Mouse (Mus musculus) MEL (cell line): ENCODE measurements at regions not wholly inside any gene's neighbourhood (a gene's known extent, or its start where the extent isn't known, plus 50 kb on each side); places are given as distances from the start of the nearest gene placed in this dataset.

Experiments
- DNase-seq: peaks from one replicate; pipeline ENCODE4 v3.0.0; 2011; ENCODE audit warnings: low read depth, low spot score
- H3K27ac ChIP-seq: 2 replicates; pipeline ENCODE4 v1.5.1; 2012; ENCODE audit warnings: low read depth, mild to moderate bottlenecking, control low read depth, low read length, moderate library complexity; ENCODE audit not compliant: control insufficient read depth
- H3K27me3 ChIP-seq, 2 experiments: fragments of 150-350 bp in 1 of 2; sonication (generic) in 1 of 2; 2 replicates each; pipeline ENCODE4 v1.6.1; 2012; ENCODE audit warnings: low read length in 2 of 2, mild to moderate bottlenecking in 2 of 2, improper control_type of control experiment in 1 of 2, moderate library complexity in 1 of 2; ENCODE audit not compliant: insufficient read depth in 2 of 2, control insufficient read depth in 1 of 2
- H3K36me3 ChIP-seq, 2 experiments: 2 replicates each; pipeline ENCODE4 v1.6.1; 2012 to 2014; ENCODE audit warnings: low read length in 2 of 2, improper control_type of control experiment in 1 of 2, inconsistent platforms in 1 of 2, mild to moderate bottlenecking in 1 of 2; ENCODE audit not compliant: insufficient read depth in 2 of 2, control insufficient read depth in 1 of 2
- H3K4me1 ChIP-seq, 2 experiments: fragments of 150-350 bp in 1 of 2; sonication (generic) in 1 of 2; 2 replicates each; pipeline ENCODE4 v1.6.1; 2012; ENCODE audit warnings: low read length in 2 of 2, improper control_type of control experiment in 1 of 2, mild to moderate bottlenecking in 1 of 2; ENCODE audit not compliant: insufficient read depth in 2 of 2, control insufficient read depth in 1 of 2
- H3K4me3 ChIP-seq, 2 experiments: fragments of 150-350 bp in 1 of 2; sonication (generic) in 1 of 2; 2 replicates each; pipeline ENCODE4 v1.5.1; 2012; ENCODE audit warnings: low read depth in 2 of 2, low read length in 2 of 2, mild to moderate bottlenecking in 2 of 2, moderate library complexity in 2 of 2, control low read depth in 1 of 2, improper control_type of control experiment in 1 of 2; ENCODE audit not compliant: control insufficient read depth in 1 of 2, insufficient read depth in 1 of 2
- H3K79me2 ChIP-seq: 2 replicates; pipeline ENCODE4 v1.6.1; 2012; ENCODE audit warnings: mild to moderate bottlenecking, low read length, moderate library complexity; ENCODE audit not compliant: control insufficient read depth, poor library complexity, insufficient read depth
- H3K9ac ChIP-seq: 2 replicates; pipeline ENCODE4 v1.6.1; 2012; ENCODE audit warnings: low read depth, mild to moderate bottlenecking, control low read depth, low read length, moderate library complexity; ENCODE audit not compliant: control insufficient read depth, poor library complexity, severe bottlenecking
- H3K9me3 ChIP-seq: fragments of 150-350 bp; sonication (generic); replicated peaks from 2 replicates; pipeline ENCODE4 v1.6.1; 2012; ENCODE audit warnings: mild to moderate bottlenecking, low read length, improper control_type of control experiment, moderate library complexity; ENCODE audit not compliant: insufficient read depth
- CHD1 ChIP-seq: IDR thresholded peaks from 2 replicates; pipeline ENCODE4 v1.6.1; 2012; ENCODE audit warnings: low read depth, mild to moderate bottlenecking, inconsistent platforms, low read length, improper control_type of control experiment
- CHD2 ChIP-seq: IDR thresholded peaks from 2 replicates; pipeline ENCODE4 v1.6.1; 2011; ENCODE audit warnings: low read length, improper control_type of control experiment
- CTCF ChIP-seq, 3 experiments: IDR thresholded peaks in 2 of 3; conservative IDR thresholded peaks in 1 of 3; 2 replicates each; pipeline ENCODE4 v1.5.1; 2011 to 2012; ENCODE audit warnings: low read length in 3 of 3, low read depth in 2 of 3, mild to moderate bottlenecking in 2 of 3, improper control_type of control experiment in 1 of 3, inconsistent platforms in 1 of 3, mixed read lengths in 1 of 3, moderate library complexity in 1 of 3; ENCODE audit not compliant: control insufficient read depth in 1 of 3, insufficient read depth in 1 of 3, poor library complexity in 1 of 3, severe bottlenecking in 1 of 3
- EP300 ChIP-seq, 2 experiments: IDR thresholded peaks; 2 replicates each; pipeline ENCODE4 v1.6.1; 2011; ENCODE audit warnings: improper control_type of control experiment in 2 of 2, low read length in 2 of 2, low read depth in 1 of 2, mild to moderate bottlenecking in 1 of 2
- ETS1 ChIP-seq: IDR thresholded peaks from 2 replicates; pipeline ENCODE4 v1.6.1; 2012; ENCODE audit warnings: low read depth, mild to moderate bottlenecking, inconsistent platforms, low read length, improper control_type of control experiment, moderate library complexity
- GABPA ChIP-seq: IDR thresholded peaks from 2 replicates; pipeline ENCODE4 v1.6.1; 2012; ENCODE audit warnings: low read depth, mild to moderate bottlenecking, inconsistent platforms, low read length, improper control_type of control experiment, moderate library complexity
- GATA1 ChIP-seq: IDR thresholded peaks from 2 replicates; pipeline ENCODE4 v1.6.1; 2011; ENCODE audit warnings: low read depth, low read length, improper control_type of control experiment
- HCFC1 ChIP-seq: IDR thresholded peaks from 2 replicates; pipeline ENCODE4 v1.6.1; 2012; ENCODE audit warnings: low read depth, mild to moderate bottlenecking, inconsistent platforms, low read length, improper control_type of control experiment, moderate library complexity
- JUND ChIP-seq: IDR thresholded peaks from 2 replicates; pipeline ENCODE4 v1.6.1; 2011; ENCODE audit warnings: low read depth, mild to moderate bottlenecking, improper control_type of control experiment, low read length
- KAT2A ChIP-seq: conservative IDR thresholded peaks from 2 replicates; pipeline ENCODE4 v1.6.1; 2012; ENCODE audit warnings: low read depth, low read length, improper control_type of control experiment, inconsistent platforms
- MAFK ChIP-seq: IDR thresholded peaks from 2 replicates; pipeline ENCODE4 v1.6.1; 2011; ENCODE audit warnings: low read depth, mild to moderate bottlenecking, low read length, improper control_type of control experiment, borderline replicate concordance
- MAX ChIP-seq: IDR thresholded peaks from 2 replicates; pipeline ENCODE4 v1.6.1; 2011; ENCODE audit warnings: low read length, improper control_type of control experiment
- MXI1 ChIP-seq: IDR thresholded peaks from 2 replicates; pipeline ENCODE4 v1.6.1; 2011; ENCODE audit warnings: mild to moderate bottlenecking, low read depth, low read length, improper control_type of control experiment
- MYC ChIP-seq: IDR thresholded peaks from 2 replicates; pipeline ENCODE4 v1.6.1; 2011; ENCODE audit warnings: low read depth, mild to moderate bottlenecking, low read length, improper control_type of control experiment, moderate library complexity
- NELFE ChIP-seq: IDR thresholded peaks from 2 replicates; pipeline ENCODE4 v1.6.1; 2011; ENCODE audit warnings: low read depth, low read length, improper control_type of control experiment
- NRF1 ChIP-seq: IDR thresholded peaks from 2 replicates; pipeline ENCODE4 v1.6.1; 2014; ENCODE audit warnings: low read depth, mild to moderate bottlenecking, inconsistent platforms, low read length, improper control_type of control experiment, moderate library complexity; ENCODE audit not compliant: poor library complexity, insufficient read depth, severe bottlenecking
- POLR2AphosphoS2 ChIP-seq: IDR thresholded peaks from 2 replicates; pipeline ENCODE4 v1.6.1; 2011; ENCODE audit warnings: low read length, improper control_type of control experiment
- SIN3A ChIP-seq: IDR thresholded peaks from 2 replicates; pipeline ENCODE4 v1.6.1; 2012; ENCODE audit warnings: low read length, improper control_type of control experiment, inconsistent platforms
- TAL1 ChIP-seq: IDR thresholded peaks from 2 replicates; pipeline ENCODE4 v1.6.1; 2012; ENCODE audit warnings: mild to moderate bottlenecking, inconsistent platforms, low read length, moderate library complexity, mixed read lengths
- TBP ChIP-seq: IDR thresholded peaks from 2 replicates; pipeline ENCODE4 v1.8.0; 2011; ENCODE audit warnings: low read depth, low read length, improper control_type of control experiment
- TCF12 ChIP-seq: IDR thresholded peaks from 2 replicates; pipeline ENCODE4 v1.6.1; 2014; ENCODE audit warnings: low read depth, mild to moderate bottlenecking, inconsistent platforms, low read length, improper control_type of control experiment, moderate library complexity
- USF1 ChIP-seq: IDR thresholded peaks from 2 replicates; pipeline ENCODE4 v1.6.1; 2014; ENCODE audit warnings: low read depth, mild to moderate bottlenecking, inconsistent platforms, low read length, improper control_type of control experiment, moderate library complexity
- ZC3H11A ChIP-seq: IDR thresholded peaks from 2 replicates; pipeline ENCODE4 v1.6.1; 2012; ENCODE audit warnings: low read depth, mild to moderate bottlenecking, inconsistent platforms, low read length, improper control_type of control experiment
- ZMIZ1 ChIP-seq: IDR thresholded peaks from 2 replicates; pipeline ENCODE4 v1.6.1; 2012; ENCODE audit warnings: low read depth, mild to moderate bottlenecking, inconsistent platforms, low read length, improper control_type of control experiment, moderate library complexity

DNA sequence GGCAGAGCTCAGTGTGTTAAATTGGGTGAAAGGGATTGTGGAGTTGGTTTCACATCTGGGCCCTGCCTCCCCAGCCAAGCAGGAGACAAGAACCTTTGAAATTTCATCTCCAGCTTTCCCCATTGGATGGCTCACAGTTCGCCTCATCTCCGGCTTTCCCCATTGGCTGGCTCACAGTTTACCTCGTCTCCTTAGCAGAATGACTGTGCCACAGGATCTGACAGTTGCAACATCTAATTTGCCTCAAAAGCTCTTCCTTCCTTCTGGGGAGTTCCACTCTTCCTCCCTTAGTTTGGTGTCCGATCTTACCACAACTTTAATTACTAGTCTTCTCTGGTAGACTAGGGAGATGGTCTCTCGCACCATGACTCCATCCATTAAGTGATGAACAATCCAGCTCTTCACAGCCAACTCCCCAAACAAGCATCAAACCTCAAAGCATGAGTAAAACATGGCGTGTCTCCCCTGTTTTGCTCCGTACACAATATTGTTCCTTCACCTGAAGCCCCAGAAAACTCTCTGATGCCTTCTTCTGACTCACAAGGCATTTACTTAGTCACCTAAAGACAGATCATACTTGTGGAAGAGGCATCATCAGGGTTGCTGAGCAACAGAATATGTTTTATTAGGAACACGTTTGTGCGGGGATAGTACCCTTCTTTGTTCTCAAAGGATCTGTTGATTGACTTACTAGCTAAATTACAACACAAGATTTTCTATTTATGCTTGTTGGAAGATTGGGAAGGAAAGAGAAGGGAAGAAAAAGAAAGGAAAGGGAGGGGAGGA is 199.1 kb upstream of the Serp2 start:
- no peak overlapping the region for H3K27ac ChIP-seq
- no peaks in the 10 kb centered on the region for H3K36me3 ChIP-seq
- H3K27me3 ChIP-seq: no peaks in the 10 kb centered on the region
- no peaks in the 10 kb centered on the region for H3K4me1 ChIP-seq
- H3K4me3 ChIP-seq: no peak overlapping the region
- H3K9ac ChIP-seq: no peak overlapping the region
- H3K9me3 ChIP-seq: no peaks in the 10 kb centered on the region
- TF ChIP-seq TAL1 (no peak), POLR2AphosphoS2 (no peak), MAX (no peak), ZC3H11A (no peak), TBP (no peak), ZMIZ1 (no peak), HCFC1 (no peak), USF1 (no peak)
- no peaks in the 10 kb centered on the region for H3K79me2 ChIP-seq
- no peak for DNase-seq

DNA sequence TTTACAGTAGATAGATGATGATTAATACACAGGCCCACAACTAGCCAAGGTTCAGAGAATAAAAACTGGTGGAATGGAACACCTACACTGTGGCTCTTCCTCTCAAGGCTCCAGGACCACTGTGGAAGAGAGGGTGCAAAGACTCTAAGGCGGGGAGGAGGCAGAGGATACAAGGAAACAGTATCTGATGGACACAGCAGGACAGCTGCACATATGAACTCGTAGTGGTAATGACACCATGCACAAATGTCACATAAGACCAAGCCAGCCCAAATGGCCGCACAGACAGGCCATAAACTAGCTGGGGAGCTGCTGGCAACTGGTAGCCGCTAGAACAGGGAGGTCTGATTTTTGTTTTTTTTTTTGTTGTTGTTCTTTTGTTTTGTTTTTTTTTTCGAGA is 197.0 kb upstream of the Serp2 start:
- no peaks in the 10 kb centered on the region for H3K27me3 ChIP-seq
- H3K27ac ChIP-seq: no peak overlapping the region
- H3K79me2 ChIP-seq: no peaks in the 10 kb centered on the region
- no peak overlapping the region for H3K9ac ChIP-seq
- H3K9me3 ChIP-seq: no peaks in the 10 kb centered on the region
- DNase-seq: no peak
- no peaks in the 10 kb centered on the region for H3K4me1 ChIP-seq
- no peaks in the 10 kb centered on the region for H3K36me3 ChIP-seq
- TF ChIP-seq KAT2A (no peak), ZMIZ1 (no peak), GABPA (no peak), TCF12 (no peak), ETS1 (no peak), MYC (no peak), CHD1 (no peak), SIN3A (no peak), CHD2 (no peak), NELFE (no peak), EP300 (IDR thresholded peaks at IDR 0.05; ENCODE audit: low read depth in 1 of 2, low read length in 2 of 2) (no peak), NRF1 (no peak), JUND (no peak), POLR2AphosphoS2 (no peak), ZC3H11A (no peak), MXI1 (no peak), GATA1 (no peak), MAFK (no peak), HCFC1 (no peak), CTCF (IDR thresholded peaks at IDR 0.05 in 2 of 3, conservative IDR thresholded peaks at IDR 0.05 in 1 of 3; ENCODE audit: control insufficient read depth in 1 of 3, insufficient read depth in 1 of 3, low read depth in 2 of 3, low read length in 3 of 3, poor library complexity in 1 of 3, severe bottlenecking in 1 of 3) (no peak)
- H3K4me3 ChIP-seq: no peak overlapping the region
